Mouse (Mus musculus): ENCODE measurements at regions not wholly inside any gene's neighbourhood (a gene's known extent, or its start where the extent isn't known, plus 50 kb on each side); places are given as distances from the start of the nearest gene placed in this dataset.

DNA sequence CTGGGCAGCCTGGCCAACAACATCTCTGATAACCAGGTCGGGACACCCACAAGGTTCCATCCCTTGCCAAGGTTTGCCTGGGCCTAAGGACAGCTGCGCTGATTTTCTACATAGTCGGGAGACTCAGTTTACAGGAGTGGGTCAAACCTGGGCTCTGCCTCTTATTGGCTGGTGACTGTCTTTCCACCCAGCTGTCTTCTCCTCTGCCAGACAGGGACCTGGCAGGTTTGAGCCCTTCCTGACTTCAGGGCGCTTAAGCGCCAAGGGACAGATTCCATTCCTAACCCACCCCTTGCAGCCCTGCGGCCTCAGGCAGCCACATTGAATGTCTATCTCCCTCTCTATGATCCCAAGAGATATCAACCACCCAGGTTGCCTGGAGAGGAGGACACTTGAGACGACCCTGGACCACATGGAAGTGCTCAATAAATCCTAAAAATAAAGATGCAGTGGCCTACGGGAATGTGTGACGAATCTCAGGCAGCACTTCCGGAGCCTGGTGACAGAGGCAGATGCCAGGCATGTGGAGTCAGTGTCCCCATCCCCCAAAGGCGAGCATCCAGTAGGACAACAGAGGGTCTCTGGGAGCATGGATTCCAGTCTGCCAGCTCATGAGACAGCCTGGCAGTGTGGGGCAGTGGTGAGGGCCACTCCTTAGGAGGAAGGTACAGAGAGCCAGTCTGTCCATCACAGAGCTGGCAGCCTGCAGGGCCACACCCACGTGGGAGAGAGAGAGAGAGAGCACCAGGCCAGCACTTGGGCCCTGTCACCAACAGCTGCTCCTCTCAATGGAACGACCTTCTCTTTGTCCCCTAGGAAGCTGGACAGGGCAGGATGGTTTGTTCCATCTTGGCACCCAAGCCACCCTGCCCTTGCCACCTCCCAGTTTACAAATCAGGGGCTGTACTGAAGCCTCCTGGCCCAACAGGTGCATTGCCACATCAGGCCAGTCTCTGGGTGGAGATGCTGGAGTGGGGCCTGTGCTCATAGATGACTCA lies 63.8 kb upstream of the Slc6a6 start:
- DNase-seq = no peak

DNA sequence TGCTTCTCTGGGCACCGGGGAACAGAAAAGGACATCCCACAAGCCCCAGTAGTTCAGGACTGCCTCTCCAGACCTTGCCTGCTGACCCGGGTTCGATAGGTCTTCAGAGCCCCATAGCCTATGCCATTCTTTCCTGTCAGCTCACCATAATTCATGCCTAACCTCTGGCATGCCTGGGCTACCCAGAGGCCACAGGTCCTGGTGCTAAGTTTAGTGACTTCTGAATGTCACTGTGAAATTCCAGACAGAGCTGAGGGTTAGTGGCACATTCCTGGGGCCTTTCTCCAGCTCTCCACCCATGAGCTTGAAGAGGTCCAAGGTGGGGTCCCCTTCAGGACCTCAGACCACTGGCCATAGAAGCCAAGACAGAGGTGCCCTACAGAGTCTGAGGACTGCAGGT lies 62.4 kb upstream of the Slc6a6 start:
- DNase-seq = no peak

- DNase-seq = no peak
Measured at GRCm38 (mm10) chr6:91622425-91622824, 61.4 kb upstream of the Slc6a6 start.

DNA sequence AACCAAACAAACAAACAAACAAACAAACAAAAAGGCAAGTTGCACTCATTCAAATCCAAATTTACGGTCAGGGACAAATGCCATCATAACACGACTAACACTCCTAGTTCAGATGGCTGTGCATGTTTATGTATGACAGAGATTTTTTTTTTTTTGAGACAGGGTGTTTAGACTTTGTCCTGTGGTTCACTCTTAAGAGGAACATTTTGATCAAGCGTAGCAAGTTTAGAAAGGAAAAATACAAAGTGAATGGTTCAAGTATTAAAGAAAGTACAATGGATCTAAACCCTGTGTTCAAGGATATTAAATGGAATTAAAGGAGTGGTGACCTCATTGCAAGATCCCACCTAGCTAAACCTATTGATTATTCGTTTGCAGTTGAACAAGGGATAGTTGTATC lies 60.2 kb upstream of the Slc6a6 start:
- no peak for DNase-seq

DNA sequence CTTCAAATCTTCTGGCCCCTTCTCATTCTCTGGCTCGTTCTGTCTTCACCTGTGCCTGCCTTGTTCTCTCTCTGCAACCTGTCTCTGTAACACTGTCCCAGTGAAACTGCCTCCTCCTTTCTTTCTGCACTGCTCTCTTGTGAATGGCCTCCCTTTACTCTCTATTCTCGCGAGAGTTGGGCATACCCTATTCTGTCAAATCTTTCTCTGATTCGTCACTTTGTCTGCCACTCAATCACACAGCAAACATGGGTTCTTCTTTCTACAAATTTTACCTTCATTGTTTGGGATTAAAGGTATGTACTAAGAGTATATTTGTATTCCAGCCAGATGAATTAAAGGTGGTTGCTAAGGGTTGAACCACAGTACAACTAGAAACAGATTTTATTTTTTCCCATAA lies 54.6 kb upstream of the Slc6a6 start:
- no peak for DNase-seq

DNA sequence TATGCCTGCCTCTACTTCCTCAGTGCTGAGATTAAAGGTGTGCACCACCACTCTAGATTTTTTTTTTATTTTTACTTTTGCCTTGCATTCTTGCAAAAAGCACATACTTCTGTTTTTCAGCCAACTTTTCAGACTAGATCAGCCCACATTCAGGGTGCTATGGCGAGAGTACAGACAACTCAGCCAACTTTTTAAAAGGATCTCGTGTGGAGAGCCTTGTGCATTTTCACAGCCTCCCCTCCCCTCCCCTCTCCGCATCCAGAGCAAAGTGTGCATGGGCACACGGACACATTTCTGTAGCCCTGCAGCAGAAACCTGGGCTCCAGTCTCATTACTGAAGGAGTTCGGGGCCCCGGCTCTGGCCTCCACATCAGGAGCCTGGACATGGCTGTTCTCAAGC lies 52.6 kb upstream of the Slc6a6 start:
- no peak for DNase-seq
